Mouse (Mus musculus) cortical plate, adult 2 months (tissue): ENCODE data around the gene Tmco5.

Experiments used
- CTCF ChIP-seq: fragments of 200-500 bp; IDR thresholded peaks from 2 replicates; pipeline ENCODE4 v1.5.1; 2011; ENCODE audit warnings: mild to moderate bottlenecking, control low read depth, low read length; ENCODE audit not compliant: insufficient read depth; ENCODE audit errors: extremely low read depth
- POLR2A ChIP-seq: fragments of 200-500 bp; IDR thresholded peaks from 2 replicates; pipeline ENCODE4 v1.6.1; 2011; ENCODE audit warnings: mild to moderate bottlenecking, low read length, control low read depth; ENCODE audit not compliant: insufficient read depth; ENCODE audit errors: extremely low read depth

GRCm38 (mm10) chr2:116879730-116880129 is 1.2 kb downstream of the Tmco5 start:
- no peak for TF ChIP-seq CTCF
- TF ChIP-seq POLR2A = no peak
